Mouse (Mus musculus): ENCODE measurements at regions not wholly inside any gene's neighbourhood (a gene's known extent, or its start where the extent isn't known, plus 50 kb on each side); places are given as distances from the start of the nearest gene placed in this dataset.

GRCm38 (mm10) chr7:79543231-79544071 lies 74.0 kb downstream of the Rhcg start:
- peak in 1 of 2 experiments; percentile 31 for DNase-seq (ENCODE audit: low spot score in 2 of 2)

- peak in 1 of 2 experiments; percentile 16 for DNase-seq (ENCODE audit: low spot score in 2 of 2)
Measured at GRCm38 (mm10) chr7:79542379-79543015, 75.0 kb downstream of the Rhcg start.

- no peak for DNase-seq (ENCODE audit: low spot score in 2 of 2)
Measured at GRCm38 (mm10) chr7:79540246-79540645, 74.1 kb upstream of the Polg start.

- no peak for DNase-seq (ENCODE audit: low spot score in 2 of 2)
Measured at GRCm38 (mm10) chr7:79539426-79539825, 73.3 kb upstream of the Polg start.

GRCm38 (mm10) chr7:79536157-79536641 lies 70.0 kb upstream of the Polg start:
- DNase-seq (ENCODE audit: low spot score in 2 of 2) = peak; percentile 63 to 74

- no peak for DNase-seq (ENCODE audit: low spot score in 2 of 2)
Measured at GRCm38 (mm10) chr7:79535251-79536111, 69.3 kb upstream of the Polg start.

- no peak for DNase-seq (ENCODE audit: low spot score in 2 of 2)
Measured at GRCm38 (mm10) chr7:79534819-79535218, 68.7 kb upstream of the Polg start.

- no peak for DNase-seq (ENCODE audit: low spot score in 2 of 2)
Measured at GRCm38 (mm10) chr7:79534381-79534780, 68.2 kb upstream of the Polg start.

GRCm38 (mm10) chr7:79532626-79533140 lies 66.5 kb upstream of the Polg start:
- DNase-seq (ENCODE audit: low spot score in 2 of 2) = no peak

- peak in 1 of 2 experiments; percentile 6 for DNase-seq (ENCODE audit: low spot score in 2 of 2)
Measured at GRCm38 (mm10) chr7:79531551-79532356, 65.6 kb upstream of the Polg start.

- peak in 1 of 2 experiments; percentile 35 for DNase-seq (ENCODE audit: low spot score in 2 of 2)
Measured at GRCm38 (mm10) chr7:79531142-79531541, 65.0 kb upstream of the Polg start.

- DNase-seq (ENCODE audit: low spot score in 2 of 2) = no peak
Measured at GRCm38 (mm10) chr7:79529480-79529879, 63.3 kb upstream of the Polg start.

- DNase-seq (ENCODE audit: low spot score in 2 of 2) = no peak
Measured at GRCm38 (mm10) chr7:79527984-79528383, 61.8 kb upstream of the Polg start.

GRCm38 (mm10) chr7:79525690-79526630 lies 59.8 kb upstream of the Polg start:
- DNase-seq (ENCODE audit: low spot score in 2 of 2) = no peak

- peak in 1 of 2 experiments; percentile 55 for DNase-seq (ENCODE audit: low spot score in 2 of 2)
Measured at GRCm38 (mm10) chr7:79524921-79525320, 58.8 kb upstream of the Polg start.

GRCm38 (mm10) chr7:79523696-79524095 lies 57.5 kb upstream of the Polg start:
- DNase-seq (ENCODE audit: low spot score in 2 of 2) = peak in 1 of 2 experiments; percentile 47

- DNase-seq (ENCODE audit: low spot score in 2 of 2) = no peak
Measured at GRCm38 (mm10) chr7:79522046-79522445, 55.9 kb upstream of the Polg start.

GRCm38 (mm10) chr7:79521259-79521658 lies 55.1 kb upstream of the Polg start:
- DNase-seq (ENCODE audit: low spot score in 2 of 2) = peak in 1 of 2 experiments; percentile 21

GRCm38 (mm10) chr7:79520222-79520710 lies 54.1 kb upstream of the Polg start:
- DNase-seq (ENCODE audit: low spot score in 2 of 2) = peak in 1 of 2 experiments; percentile 81

Measured in frontal cortex, postnatal 14 days (tissue).